Mouse (Mus musculus) embryo, embryonic 11.5 days (tissue): ENCODE measurements around the gene Thegl.

ENCODE experiments used
- DNase-seq: peaks from one replicate; pipeline ENCODE4 v3.0.0-alpha.2; 2012; ENCODE audit warnings: low read depth, low spot score

Thegl gene

DNA sequence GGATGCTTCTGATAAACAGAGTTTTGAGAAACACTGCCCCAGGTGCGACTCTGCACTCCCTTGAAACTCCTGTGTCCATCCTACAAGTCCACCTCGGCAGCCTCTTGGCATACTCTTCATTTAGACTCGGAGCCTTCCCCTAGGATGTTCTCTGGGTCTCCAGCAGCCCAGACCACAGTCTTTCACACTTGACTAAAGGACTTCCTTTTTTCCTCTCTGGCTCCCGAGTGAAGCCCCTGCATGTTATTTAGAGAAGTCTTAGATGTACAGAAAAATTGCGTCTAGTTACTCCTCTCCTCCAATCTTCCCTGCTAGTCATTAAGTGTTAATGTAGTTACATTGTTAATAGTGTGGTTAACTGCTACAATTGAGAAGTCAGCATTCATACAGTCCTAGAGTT lies 28.5 kb downstream of the Thegl start:
- no peak for DNase-seq

DNA sequence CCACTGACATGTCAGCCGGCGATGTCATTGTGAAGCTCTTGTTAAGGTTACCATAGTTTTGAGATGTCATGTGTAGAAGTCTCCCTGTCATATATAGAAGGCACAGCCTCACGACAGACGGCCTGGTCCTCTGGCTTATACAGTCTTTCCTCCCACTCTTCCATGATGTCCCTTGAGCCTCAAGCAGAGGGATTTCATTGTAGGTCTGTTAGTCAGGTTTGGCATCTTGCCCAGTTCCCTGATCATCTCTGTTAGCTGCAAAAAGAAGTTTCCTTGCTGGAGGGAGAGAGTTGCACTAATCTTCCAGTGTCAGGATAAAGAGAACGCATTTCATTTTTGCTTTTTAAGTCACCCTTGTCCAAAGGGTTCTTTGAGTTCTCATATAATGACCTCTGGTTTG lies 36.8 kb downstream of the Thegl start:
- no peak for DNase-seq

DNA sequence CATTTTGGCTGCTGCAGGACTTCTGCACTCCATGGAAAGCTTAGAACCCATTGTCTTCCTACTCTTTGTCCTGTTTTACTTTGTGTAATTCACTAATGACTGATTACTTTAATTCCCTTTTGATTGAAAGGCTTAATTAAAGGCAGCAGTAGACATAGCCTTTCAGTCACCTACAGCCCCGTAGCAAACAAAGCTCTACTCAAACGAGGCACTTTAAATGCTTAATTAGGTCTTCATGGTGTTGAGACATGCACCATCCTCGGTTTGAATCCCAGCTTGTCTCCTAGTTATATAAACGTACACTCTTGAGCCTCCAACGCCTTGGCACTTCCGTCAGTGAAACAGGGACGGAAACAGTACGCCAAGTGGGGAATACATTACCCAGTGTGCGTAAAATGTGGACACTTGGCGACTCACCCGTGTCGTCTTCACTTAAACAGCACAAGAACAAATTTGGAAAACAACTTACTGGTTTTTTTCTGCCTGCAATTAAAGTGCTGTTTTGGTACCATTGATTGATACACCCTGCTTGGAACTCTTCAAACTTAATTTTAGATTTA lies 41.1 kb downstream of the Thegl start:
- no peak for DNase-seq

DNA sequence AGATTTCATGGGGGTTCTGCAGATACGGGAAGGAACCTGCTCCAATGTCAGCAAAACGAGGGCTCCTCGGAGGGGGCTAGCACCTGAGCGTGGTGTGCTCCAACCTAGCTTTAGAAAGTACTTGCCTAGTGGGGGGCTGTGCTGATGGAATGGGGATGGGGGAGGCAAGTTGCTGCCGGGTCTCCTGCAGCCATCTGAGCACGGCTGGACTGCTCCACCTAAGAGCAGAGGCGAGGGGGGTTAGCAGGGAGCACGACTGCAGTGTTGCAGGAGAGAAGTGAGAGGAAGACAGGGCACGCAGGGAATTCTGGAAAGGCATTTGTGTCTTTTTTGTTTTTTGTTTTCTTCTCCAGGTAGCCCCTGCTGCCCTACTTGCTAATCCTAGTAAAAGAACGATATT lies 44.5 kb downstream of the Thegl start:
- no peak for DNase-seq

DNA sequence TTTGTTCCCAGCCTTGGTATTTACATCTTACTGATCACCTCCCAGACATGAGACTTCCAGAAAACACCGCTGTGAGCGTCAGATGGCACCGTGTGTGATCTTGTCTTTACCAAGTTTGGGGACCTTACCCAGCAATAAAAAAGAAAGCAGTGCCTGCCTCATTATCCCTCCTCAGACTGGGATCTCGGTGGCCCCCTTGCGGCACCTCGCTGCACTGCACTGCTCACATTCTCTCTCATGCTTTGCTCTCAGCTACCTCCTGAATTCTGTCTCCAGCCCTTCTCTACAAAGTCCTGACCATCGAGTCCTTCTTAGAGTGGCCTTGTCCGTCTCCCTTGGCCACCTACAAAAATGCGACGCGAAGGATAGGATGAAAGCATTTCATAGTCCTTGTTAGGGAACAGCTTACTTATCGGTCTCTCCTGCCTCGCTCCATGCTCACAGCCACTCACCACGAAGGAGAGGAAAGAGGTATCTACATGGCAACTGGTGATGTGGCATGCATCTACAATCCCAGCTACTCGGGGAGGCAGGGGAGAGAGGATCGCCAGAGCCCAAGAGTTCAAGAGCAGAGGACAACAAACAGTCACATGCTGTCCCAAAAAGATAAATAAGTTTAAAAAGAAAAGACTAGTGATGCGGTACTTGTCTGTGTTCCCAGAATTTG lies 45.7 kb downstream of the Thegl start:
- peak; percentile 36 for DNase-seq

DNA sequence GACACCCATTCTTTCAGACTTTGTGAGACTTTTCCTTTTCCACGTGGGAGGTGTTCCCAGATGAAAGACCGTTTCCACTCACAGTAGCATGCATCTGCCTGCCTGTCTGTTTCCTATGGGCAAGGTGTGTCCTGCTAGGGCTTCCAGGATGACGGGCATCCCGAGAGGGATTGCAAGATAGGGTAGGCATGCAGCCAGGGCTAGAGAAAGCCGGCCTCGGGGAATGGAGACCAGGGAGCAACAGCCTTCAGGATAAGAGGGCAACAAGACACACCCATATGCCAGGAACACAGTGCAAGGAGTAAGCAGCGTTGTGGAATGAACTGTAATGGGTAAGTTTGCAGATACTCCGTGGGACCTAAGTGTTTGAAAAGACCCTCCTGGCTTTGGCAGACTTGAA lies 51.5 kb downstream of the Thegl start:
- no peak for DNase-seq

DNA sequence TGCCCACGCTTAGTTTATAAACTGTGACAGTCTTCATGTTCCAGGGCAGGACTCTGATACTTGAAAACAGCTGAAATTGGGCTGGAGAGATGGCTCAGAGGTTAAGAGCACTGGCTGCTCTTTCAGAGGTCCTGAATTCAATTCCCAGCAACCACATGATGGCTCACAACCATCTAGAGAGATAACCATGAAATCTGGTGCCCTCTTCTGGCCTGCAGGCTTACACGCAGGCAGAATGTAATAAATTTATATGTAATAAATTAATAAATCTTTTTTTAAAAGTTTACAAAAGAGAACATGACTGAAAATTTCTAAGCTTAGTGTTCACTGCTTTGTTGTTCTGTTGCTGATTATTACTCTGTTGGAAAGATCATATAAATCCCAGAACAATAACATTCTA lies 55.2 kb downstream of the Thegl start:
- DNase-seq = no peak

DNA sequence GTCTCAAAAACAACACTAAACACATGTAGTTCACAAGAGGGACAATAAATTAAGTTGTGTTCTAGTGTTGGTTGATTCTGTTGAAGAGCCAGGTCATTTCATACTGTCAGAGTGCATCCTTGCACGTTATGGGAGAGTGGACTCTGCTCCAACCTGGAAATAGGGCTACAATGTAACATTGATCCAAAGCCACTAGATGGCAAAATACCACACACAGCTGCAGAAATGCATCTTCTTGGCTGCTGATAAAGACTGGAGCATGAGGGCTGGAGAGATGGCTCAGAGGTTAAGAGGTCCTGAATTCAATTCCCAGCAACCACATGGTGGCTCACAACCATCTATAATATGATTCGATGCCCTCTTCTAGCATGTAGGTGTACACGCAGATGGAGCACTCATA lies 55.8 kb downstream of the Thegl start:
- DNase-seq = no peak

DNA sequence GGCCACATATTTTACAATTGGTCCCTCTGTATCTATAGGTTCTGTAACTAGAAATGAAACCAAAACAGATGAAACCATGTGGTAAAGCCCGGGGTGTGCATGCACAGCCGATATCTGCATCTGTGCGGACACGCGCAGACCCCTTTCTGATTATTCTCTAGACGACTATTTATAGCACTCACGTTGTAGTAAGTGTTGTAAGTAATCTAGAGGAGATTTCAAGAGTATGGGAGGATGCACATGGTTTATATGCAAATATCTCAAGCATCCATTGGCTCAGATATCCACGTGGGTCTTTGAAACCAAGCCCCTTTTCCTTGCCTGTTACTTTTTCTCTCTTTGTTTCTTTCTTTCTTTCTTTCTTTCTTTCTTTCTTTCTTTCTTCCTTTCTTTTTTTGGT lies 58.0 kb downstream of the Thegl start:
- no peak for DNase-seq

DNA sequence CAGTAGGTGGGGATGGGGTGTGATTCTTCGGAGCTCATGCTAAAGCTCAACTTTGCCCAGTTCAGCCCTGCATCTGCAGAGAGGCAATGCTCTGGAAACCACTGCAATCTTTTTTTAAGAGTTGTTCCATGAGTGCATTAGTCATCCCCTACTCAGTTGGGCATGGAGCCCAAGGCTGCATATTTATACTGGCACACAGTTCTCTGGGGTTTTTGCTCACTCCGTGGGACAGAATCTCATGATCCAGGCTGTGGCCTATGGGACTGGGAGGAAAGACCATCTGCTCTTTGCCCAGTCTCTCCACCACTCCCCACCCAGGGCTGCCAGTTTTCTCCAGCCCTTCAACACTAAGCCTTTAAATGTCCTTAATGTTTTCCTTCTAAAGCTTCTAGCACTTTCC lies 59.1 kb downstream of the Thegl start:
- no peak for DNase-seq

DNA sequence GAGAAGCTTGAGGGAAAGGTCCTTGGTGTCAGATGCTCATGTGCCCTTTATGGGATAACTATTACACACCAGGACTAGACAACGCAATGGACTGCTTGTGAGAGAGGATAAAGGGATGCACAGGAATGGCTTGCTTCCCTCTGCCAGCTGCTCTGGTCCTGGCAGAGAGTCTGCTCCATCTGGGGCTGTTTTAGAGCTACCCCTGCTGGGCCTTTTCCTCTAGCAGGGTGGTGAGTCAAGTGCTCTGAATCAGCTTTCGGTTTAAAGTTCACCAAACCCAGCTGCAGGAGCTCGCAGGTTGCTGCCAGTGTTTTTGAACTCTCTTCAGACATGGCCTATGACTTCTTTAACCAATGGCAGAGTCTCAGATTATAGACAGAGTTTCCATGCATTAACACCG lies 60.1 kb downstream of the Thegl start:
- no peak for DNase-seq

DNA sequence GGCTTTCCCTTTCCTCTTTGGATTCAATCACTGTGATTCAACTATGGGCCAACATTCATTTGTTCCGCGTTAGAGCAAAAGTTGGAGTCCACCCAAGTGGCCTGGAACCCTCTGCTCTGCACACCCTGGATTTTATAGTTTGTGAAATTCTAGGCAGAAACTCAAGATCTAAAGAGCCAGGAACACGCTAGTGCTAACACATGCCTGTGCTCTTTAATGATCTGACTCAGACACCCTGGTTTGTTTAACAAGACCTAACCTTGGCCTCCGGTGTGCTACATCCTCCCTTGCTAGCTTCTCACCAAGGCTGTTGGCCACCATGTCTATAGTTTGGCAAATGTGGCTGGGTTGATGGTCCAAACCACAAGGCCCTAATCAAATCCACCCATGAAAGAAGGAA lies 64.9 kb downstream of the Thegl start:
- DNase-seq = no peak

DNA sequence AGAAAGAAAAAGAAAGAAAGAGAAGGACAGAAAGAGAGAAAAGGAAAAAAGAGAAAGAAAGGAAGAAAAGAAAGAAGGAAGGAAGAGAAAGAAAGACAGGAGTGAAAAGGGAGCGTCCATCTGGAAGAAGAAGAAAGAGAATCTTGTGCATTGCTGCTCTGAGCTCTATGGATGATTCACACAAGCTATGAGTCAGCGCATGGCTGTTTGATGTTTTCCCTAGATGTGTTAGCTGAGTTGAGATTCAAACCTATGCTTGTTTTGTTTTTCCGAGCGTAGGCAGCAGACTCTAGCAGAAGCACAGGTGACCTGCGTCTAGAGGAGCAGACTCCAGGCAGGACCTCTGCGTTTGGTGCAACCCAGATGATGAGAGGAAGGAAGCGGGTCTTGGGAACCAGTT lies 66.9 kb downstream of the Thegl start:
- no peak for DNase-seq

DNA sequence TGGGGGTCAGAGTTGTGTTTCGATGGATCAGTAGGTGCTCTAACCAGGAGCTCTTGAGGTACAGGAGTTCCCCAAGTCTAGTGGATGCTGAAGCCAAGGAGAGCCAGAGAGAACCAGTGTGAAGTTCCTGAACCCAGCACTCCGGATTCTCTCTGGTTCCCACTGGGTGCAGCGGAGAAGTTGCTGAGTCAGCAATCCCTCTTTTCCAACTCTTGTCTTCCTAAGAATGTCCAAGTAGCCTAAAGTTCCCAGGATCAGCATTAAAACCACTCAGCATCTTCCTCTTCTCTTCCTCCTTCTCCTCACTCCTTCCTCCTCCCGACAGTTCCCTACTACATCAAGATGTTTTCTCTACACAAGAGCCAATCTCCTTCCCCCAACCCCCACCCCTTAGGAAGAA lies 68.6 kb downstream of the Thegl start:
- DNase-seq = no peak

DNA sequence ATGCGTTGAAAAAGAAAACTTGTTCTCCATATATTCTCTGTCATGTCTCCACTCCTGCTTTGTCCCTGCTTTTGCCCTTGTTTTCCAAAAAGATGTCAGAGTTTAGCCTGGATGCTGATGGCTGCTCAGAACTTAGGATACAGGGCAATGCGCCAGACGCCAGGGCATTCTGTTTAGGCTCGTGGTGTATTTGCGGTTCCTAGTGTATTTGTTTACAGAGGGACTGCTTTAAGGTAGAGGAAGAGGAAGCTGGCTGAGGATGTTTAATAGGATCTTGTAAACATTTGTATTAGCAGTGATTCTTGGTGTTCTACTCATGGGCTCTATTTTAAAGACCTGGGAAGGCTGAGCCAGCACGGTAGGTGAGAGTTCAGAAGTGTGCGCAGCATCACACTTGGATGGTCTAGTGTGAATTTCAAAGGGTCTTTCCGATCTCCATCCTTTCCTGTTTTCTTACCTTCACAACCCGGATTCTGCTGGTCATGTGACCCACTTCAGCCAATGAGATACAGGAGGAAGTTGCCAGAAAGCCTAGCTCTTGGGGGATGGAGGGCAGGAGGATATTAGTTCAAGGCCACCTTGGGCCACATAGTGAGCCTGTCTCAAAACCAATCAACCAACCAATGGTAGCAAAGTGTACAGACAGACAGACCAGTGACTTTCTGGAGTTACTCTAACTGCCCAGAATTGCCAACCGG lies 70.1 kb downstream of the Thegl start:
- no peak for DNase-seq

DNA sequence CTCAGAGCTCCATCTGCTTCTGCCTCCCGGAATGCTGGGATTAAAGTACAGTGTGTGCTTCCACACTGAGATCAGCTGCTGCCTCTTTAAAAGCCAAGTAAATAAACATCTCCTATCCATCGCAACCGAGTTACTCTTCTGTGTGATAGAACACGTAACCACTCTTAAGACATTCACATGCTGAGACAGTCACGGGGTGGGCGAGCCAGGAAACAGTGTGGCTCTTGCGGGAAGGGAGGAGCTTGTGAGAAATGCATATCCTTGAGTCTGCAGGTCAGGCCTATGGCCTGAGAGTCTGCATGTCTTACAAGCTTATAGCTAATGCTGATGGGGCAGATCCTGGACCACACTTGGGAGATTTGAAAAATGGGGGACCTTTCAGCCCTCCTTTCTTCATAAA lies 70.7 kb downstream of the Thegl start:
- no peak for DNase-seq

DNA sequence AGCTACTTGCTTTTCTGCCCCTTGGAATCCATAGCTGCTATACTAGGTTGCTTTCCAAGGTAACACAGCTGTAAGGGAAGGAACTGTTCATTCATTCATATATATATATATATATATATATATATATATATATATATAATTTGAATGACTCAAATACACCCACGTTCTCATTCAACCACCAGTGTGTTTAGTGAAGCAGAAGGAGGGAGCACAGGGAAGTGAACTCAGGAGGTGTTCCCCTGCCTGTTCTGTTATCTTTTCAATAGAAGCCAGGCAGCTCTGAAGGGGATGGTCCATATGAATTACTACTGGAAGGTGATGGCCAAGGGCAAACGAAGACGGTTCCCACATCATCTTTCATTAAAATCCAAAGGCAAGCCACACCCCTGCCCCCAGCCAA lies 71.3 kb downstream of the Thegl start:
- no peak for DNase-seq

DNA sequence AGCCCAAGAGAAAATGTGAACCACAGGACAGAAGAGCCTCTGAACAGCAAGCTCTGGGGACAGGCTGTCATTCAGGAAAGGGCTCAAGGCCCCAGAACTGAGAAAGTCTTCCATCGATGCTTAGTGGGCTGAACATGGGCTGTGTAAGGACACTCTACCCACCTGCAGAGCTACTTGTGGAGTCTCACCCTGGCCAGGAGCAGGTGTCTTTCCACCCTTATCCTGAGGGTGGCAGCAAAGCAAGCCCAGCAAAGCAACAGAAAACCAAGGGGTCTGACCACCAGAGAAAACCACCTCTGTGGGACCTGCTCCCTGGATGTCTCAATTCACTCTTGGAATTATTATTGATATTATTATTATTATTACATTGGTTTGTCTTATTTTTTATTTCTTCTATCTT lies 73.5 kb downstream of the Thegl start:
- DNase-seq = peak; percentile 43

DNA sequence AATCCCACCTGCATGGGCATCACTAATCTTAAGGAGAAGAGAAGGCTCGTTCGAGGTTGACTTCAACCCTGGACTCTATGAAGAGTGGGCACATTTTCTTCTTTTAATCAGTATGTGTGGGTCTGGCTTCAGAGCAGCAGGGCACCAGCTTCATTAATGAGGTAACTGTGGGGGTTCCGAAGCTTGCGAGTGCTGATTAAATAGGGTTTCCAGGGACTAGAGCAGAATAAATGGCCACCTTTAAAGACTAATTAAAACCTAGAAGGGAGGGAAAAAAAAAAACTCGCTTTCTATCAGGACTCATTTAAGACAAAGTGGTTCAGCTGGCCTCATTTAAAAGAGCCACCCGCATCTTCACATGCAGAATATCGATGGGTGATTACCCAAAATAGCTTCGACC lies 74.1 kb downstream of the Thegl start:
- DNase-seq = no peak

DNA sequence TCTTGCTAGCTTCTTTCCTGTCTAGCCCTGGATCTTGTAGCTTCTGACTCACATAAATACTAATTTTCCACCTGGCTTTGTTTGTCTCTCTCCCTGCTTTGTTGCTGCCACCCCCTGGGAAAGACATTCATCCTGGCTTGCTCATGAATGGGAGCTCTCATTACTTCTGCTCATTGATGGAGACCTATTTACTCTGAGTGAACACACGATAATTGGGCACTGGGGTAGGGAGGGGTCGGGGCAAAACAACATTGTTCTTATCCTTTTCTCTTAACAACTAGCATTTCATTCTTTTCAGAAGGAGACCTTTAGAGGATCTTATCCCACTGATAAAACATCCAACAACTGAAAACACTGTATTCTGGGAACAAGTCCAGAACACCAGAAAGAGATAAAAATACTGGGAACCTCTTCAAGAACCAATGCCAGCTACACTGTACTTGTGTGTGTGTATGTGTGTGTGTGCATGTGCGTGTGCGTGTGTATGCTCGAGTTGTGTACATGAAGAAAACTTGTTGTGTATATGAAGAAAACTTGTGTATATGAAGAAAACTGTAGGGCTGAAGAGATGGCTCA lies 74.8 kb downstream of the Thegl start:
- DNase-seq = no peak

DNA sequence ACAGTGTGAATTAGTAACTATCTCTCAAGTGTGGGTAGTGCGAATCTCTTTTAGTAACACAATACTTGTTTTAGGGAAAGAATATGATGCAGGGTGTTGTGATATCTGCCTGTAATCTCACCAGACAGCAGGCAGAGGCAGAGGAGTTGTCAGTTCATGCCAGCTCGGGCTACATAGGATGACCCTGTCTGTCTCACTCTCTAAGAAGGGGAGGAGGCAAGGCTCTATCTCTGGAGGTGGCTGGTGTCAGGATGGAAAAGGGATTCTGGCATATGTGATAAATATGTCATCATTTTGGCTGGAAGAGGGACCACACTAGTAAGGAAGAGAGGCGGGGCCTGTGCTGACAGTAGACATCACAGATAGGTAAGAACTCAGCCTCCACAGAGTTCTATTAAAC lies 76.1 kb downstream of the Thegl start:
- DNase-seq = no peak

DNA sequence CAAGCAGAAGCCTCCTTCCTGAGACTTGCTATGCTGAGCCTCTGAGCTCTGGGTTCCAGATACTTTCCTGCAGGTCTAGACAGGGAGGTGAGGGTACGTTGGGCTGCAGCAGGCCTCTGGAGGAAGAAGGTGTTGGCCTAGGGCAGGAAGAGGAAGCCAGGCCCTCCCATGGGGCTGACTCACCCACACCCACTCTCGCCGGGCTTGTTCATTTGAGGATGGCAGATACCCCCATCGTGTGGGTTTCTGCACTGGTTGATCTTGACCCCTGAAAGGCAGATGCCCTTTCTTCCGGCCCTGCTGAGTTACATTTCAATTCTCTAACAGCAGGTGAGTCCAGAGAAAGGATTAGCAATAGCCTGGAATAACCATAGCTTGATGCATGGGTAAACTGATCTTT lies 76.7 kb downstream of the Thegl start:
- DNase-seq = no peak

DNA sequence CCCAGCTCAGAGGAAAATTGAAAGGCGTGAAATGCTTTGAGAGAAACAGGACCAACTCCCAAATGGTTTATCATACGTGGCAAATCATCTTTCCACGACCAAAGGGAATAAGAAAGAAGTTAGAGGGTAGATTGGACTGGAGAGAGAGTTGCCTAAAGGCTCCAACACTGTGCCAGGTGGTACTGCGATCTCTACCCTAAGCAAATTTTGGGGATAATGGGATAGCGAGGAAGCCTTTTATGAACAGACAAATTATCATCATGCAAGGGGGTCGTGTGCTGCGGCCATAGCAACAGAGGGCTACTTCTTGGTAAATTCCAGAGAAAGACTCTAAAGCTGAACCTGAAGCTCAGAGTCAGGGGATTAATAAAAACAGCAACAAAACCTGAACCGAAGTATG lies 78.1 kb downstream of the Thegl start:
- DNase-seq = no peak
